Mouse (Mus musculus) midbrain, postnatal 0 days (tissue): ENCODE measurements around the gene Gm15737. TPM values are rescaled to one million over a fixed set of nuclear protein-coding genes. Genes with fewer than 3 reads are reported as not detected.

Source experiments
- ATAC-seq: fragments of 200-750 bp; cut with Nextera tagmentation; 2 replicates; pipeline ENCODE4 v1.8.0; 2017; ENCODE audit warnings: moderate number of reproducible peaks, mild to moderate bottlenecking, moderate TSS enrichment, moderate library complexity; ENCODE audit not compliant: low FRiP score
- DNase-seq: peaks from one replicate; pipeline ENCODE4 v3.0.0-alpha.2; 2015; ENCODE audit warnings: low spot score
- H3K27ac ChIP-seq: fragments of 300-500 bp; sonication (generic); 2 replicates; pipeline ENCODE4 v1.5.1; 2014; ENCODE audit warnings: low read depth, mild to moderate bottlenecking, low read length, mixed read lengths
- H3K27me3 ChIP-seq: fragments of 300-500 bp; sonication (generic); 2 replicates; pipeline ENCODE4 v1.6.1; 2014; ENCODE audit warnings: low read length, control low read depth, mixed read lengths; ENCODE audit not compliant: insufficient read depth
- H3K36me3 ChIP-seq: fragments of 300-500 bp; sonication (generic); 2 replicates; pipeline ENCODE4 v1.6.1; 2014; ENCODE audit warnings: low read length, control low read depth, mixed read lengths; ENCODE audit not compliant: insufficient read depth
- H3K4me1 ChIP-seq: fragments of 300-500 bp; sonication (generic); 2 replicates; pipeline ENCODE4 v1.6.1; 2014; ENCODE audit warnings: mild to moderate bottlenecking, control low read depth, antibody characterized with exemption, low read length, mixed read lengths; ENCODE audit not compliant: insufficient read depth
- H3K4me2 ChIP-seq: fragments of 300-500 bp; sonication (generic); 2 replicates; pipeline ENCODE4 v1.6.1; 2014; ENCODE audit warnings: low read depth, mild to moderate bottlenecking, low read length, mixed read lengths; ENCODE audit not compliant: poor library complexity, severe bottlenecking
- H3K4me3 ChIP-seq: fragments of 300-500 bp; sonication (generic); 2 replicates; pipeline ENCODE4 v1.5.1; 2014; ENCODE audit warnings: low read depth, mild to moderate bottlenecking, low read length, moderate library complexity
- H3K9ac ChIP-seq: fragments of 300-500 bp; sonication (generic); replicated peaks from 2 replicates; pipeline ENCODE4 v1.6.1; 2014; ENCODE audit warnings: mild to moderate bottlenecking, low read length, moderate library complexity, mixed read lengths; ENCODE audit not compliant: poor library complexity, severe bottlenecking
- H3K9me3 ChIP-seq: fragments of 300-500 bp; sonication (generic); 2 replicates; pipeline ENCODE4 v1.6.1; 2016; ENCODE audit warnings: low read length, control low read depth
- CTCF ChIP-seq: IDR thresholded peaks from 2 replicates; pipeline ENCODE4 v1.5.1; 2016; ENCODE audit warnings: antibody characterized with exemption, mild to moderate bottlenecking
- WGBS: fragments of 180-500 bp; shearing (Covaris S2); extraction: QIAGEN DNeasy Blood & Tissue Kit; methylation state at CpG from one replicate; pipeline ENCODE4 v1.1.7; 2014; 5-methylcytosine and 5-hydroxymethylcytosine counted together
- polyA plus RNA-seq: library from polyadenylated mRNA; unstranded; fragments of >200 nt; fragmentation: Nextera tagmentation; extraction: Ambion mirVana; gene quantifications from 2 replicates; pipeline ENCODE4 v1.2.1, GENCODE M21; 2015
- total RNA-seq: library from RNA; depleted of rRNA; stranded (reverse); fragments of >200 nt; gene quantifications from 2 replicates; pipeline ENCODE4 v1.2.3, GENCODE M21; 2014

The Gm15737 gene
- total and polyA plus RNA-seq, 2 experiments from 2014 or later, result not detected

DNA sequence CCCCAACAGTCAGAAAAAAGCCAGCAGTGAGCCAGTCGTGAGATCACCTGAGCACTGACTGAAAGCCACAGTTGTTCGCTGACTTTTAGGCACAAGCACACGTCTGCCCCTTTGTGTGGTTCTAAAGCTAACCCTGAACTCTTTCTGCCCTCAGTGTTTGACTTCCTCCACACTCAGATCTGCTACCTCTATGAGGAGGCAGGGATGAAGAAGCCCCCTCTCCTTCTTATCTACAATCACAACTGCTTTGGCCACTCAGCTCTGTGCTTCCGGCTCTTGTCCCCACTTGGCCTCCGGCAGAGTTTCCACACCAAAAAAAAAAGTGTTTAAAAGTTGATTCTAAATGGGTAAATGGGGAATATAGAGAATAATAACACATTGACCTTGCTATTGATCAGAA lies 7.0 kb downstream of the Gm15737 start:
- no peak for TF ChIP-seq CTCF

DNA sequence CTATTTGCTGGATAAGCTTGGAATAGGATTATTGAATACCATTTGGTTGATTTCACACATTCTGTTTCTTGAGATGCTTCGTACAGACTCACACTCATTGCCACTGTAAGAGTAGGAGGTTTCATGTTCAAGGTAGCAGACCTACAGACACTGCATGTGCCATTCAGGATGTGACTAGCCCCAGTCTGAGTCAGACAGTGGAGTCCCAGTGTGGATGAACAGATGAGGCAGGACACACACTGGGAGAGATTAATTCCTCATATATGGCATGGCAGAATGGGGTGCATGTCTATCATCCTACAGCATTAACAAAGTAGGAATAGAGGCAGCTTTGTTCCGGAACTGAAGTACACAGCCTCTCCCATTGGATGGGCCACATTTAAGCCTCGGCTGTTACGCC lies 8.1 kb downstream of the Gm15737 start:
- TF ChIP-seq CTCF, result no peak
- H3K9me3 ChIP-seq, result no peaks in the 10 kb centered on the region
- H3K4me2 ChIP-seq, result no peak overlapping the region
- 93% methylated on average over 4 of the region's 4 CpGs for WGBS
- DNase-seq (no peak), ATAC-seq (no peak)
- H3K9ac ChIP-seq, result no peak overlapping the region
- H3K27ac ChIP-seq, result no peak overlapping the region
- H3K36me3 ChIP-seq, result no peaks in the 10 kb centered on the region
- no peaks in the 10 kb centered on the region for H3K4me1 ChIP-seq
- H3K27me3 ChIP-seq, result no peaks in the 10 kb centered on the region
- H3K4me3 ChIP-seq, result no peak overlapping the region

More for the DNA sequence above, 7.0 kb downstream of the Gm15737 start:
- ATAC-seq (no peak), DNase-seq (no peak)
- H3K4me3 ChIP-seq, result no peak overlapping the region
- H3K4me2 ChIP-seq, result no peak overlapping the region
- H3K9ac ChIP-seq, result no peak overlapping the region
- H3K9me3 ChIP-seq, result no peaks in the 10 kb centered on the region
- no peaks in the 10 kb centered on the region; the same call in 1 of the 2 replicates for H3K36me3 ChIP-seq
- no peak overlapping the region for H3K27ac ChIP-seq
- H3K4me1 ChIP-seq, result no peaks in the 10 kb centered on the region
- no peaks in the 10 kb centered on the region for H3K27me3 ChIP-seq
- 80% methylated on average over 5 of the region's 5 CpGs for WGBS

DNA sequence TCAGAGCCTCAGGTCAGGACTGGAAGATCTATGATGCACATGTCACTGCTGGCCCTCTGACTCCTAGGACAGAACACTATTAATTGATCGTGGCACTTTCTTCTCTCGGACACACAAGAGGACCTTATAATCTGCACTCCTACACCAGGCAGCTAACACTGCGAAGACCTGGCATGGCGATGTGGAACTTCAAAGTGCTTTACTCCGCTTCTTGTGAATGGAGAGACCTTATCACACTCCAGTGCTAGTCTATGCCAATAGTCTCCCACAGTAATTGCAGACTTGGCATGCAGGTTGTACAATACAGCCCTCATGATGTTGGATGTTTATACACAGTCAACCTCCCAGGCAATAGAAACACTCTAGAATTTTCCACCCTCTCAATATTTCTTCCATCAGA lies 9.6 kb downstream of the Gm15737 start:
- Histone ChIP-seq H3K4me3 (no peak overlapping the region), H3K9me3 (no peaks in the 10 kb centered on the region), H3K4me2 (no peak overlapping the region), H3K36me3 (no peaks in the 10 kb centered on the region), H3K27me3 (no peaks in the 10 kb centered on the region), H3K9ac (no peak overlapping the region), H3K4me1 (no peaks in the 10 kb centered on the region), H3K27ac (no peak overlapping the region)
- TF ChIP-seq CTCF, result no peak
- no peak for DNase-seq
- ATAC-seq, result no peak
- WGBS, result 94% methylated on average over 5 of the region's 5 CpGs

DNA sequence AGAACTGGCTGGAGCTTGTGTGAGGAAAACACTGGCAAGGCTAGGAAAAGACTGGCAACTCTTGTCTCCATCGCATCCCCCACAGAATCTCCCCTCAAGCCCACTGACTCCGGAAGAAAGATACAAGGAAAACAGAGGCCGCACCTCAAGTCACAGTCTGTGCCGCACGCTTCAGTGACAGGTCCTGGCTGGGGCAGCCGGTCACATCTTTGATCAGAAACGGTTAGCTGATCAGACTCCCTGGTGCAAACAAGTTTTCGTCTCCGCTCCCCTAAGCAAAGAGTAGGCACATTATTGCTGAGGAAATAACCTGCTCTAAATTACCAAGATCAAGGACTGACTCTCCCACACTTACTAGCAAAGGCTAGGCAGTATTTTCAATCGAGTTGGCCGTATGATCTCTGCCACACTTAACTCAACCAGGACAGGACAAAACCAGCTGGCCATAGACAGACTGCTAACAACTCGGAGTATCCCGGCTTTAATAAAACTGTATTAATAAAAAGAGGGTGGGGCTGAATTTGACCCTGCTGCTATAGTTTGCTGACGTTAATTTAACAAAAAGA lies 10.6 kb downstream of the Gm15737 start:
- no peak overlapping the region for H3K9ac ChIP-seq
- no peak for ATAC-seq
- H3K4me2 ChIP-seq, result no peak overlapping the region
- 66% methylated on average over 14 of the region's 14 CpGs for WGBS
- H3K36me3 ChIP-seq, result no peaks in the 10 kb centered on the region
- H3K4me1 ChIP-seq, result no peaks in the 10 kb centered on the region
- H3K9me3 ChIP-seq, result no peaks in the 10 kb centered on the region
- no peak for DNase-seq
- no peak overlapping the region for H3K27ac ChIP-seq
- H3K4me3 ChIP-seq, result no peak overlapping the region
- H3K27me3 ChIP-seq, result no peaks in the 10 kb centered on the region
- no peak for TF ChIP-seq CTCF

DNA sequence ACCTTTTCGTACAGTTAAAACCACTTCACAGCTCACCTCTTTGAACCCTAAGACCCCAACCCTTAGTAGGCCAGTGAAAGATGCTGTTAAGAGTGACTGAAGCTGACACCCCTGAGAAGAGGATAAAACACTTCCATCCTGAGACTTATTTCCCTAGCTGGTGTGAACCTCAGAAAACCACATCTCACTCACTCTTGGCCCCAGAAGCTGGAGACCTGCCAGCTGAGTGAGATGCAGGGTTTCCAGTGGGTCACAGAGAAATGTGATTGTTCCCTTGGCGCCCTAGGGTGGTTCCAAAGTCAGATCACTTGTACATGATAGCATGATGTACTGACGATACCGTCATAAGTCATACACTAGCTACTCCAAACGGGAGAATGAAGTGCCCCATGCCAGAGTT lies 13.3 kb downstream of the Gm15737 start:
- Histone ChIP-seq H3K9ac (no peak overlapping the region), H3K27me3 (no peaks in the 10 kb centered on the region), H3K36me3 (no peaks in the 10 kb centered on the region), H3K27ac (no peak overlapping the region), H3K4me1 (no peaks in the 10 kb centered on the region), H3K4me2 (no peak overlapping the region), H3K9me3 (no peaks in the 10 kb centered on the region), H3K4me3 (no peak overlapping the region)
- 59% methylated on average over 5 of the region's 5 CpGs for WGBS
- no peak for TF ChIP-seq CTCF
- DNase-seq (no peak), ATAC-seq (no peak)

DNA sequence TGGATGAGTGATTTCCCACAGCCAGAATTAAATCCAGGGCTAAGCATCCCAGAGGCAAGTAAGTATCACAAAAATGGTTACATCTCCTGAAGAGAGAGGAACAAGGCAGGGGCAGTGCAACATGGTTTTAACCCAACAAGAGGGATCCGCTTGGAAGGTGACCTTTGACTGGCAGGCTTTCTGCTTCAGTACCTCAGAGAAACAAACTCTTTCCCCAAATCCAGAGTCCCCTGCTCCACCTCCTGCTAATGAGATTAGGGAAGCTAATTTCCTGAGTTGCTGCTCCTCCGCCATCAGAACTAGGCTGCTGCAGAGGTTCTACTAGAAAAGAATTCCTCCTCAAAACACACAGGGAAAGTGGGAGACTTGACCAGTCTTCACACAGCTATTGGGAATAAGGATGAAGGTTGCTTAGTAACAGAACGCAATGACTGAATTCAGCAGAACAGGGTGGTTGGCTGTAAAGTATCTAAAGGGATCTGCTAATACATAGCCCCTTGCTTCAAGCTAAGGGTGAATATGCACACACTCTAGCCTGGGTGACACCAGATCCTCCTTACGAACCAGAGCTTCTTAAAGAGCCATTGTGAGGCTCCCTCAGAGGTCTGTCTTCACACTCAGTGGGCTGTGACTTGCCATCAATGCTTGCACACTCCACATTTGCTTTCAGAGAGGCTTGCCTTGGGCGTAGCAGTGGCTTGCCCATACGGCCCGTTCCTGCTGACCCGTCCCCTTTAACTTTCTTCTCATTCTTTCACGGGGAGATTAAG lies 14.2 kb downstream of the Gm15737 start:
- DNase-seq (no peak), ATAC-seq (no peak)
- Histone ChIP-seq H3K9me3 (no peaks in the 10 kb centered on the region), H3K4me3 (no peak overlapping the region), H3K27me3 (no peaks in the 10 kb centered on the region), H3K4me1 (no peaks in the 10 kb centered on the region), H3K4me2 (no peak overlapping the region), H3K36me3 (no peaks in the 10 kb centered on the region), H3K27ac (no peak overlapping the region), H3K9ac (no peak overlapping the region)
- no peak for TF ChIP-seq CTCF
- 14% methylated on average over 9 of the region's 9 CpGs for whole genome bisulfite sequencing
